ENCODE assay signal across 8 mouse cellular contexts in genomic region chr7:113594363-113594762, GRCm38 (mm10).
DNase-seq lines count a peak whose midpoint lies in the region; ATAC-seq and TF ChIP-seq lines count a peak whose summit lies in the region.

No protein-coding gene starts in this region.

- no peaks in the 10 kb centered on the region for H3K27me3 ChIP-seq in ES-Bruce4 (ENCODE audit: control insufficient read depth, insufficient read depth, low read length, poor library complexity, severe bottlenecking)
- H3K27me3 ChIP-seq in forebrain, postnatal 0 days (ENCODE audit: insufficient read depth, low read length): no peaks in the 10 kb centered on the region
- no peaks in the 10 kb centered on the region for H3K27me3 ChIP-seq in limb, embryonic 13.5 days
- no peaks in the 10 kb centered on the region; the same call in 1 of the 2 replicates for H3K27me3 ChIP-seq in neural tube, embryonic 13.5 days

- no peak overlapping the region for H3K4me2 ChIP-seq in forebrain, postnatal 0 days (ENCODE audit: low read depth)
- no peak overlapping the region for H3K4me2 ChIP-seq in limb, embryonic 13.5 days (replicated peaks)
- H3K4me2 ChIP-seq in neural tube, embryonic 13.5 days: no peak overlapping the region

- H3K4me1 ChIP-seq in ES-Bruce4 (ENCODE audit: control insufficient read depth, insufficient read depth, low read length): no peaks in the 10 kb centered on the region
- H3K4me1 ChIP-seq in forebrain, postnatal 0 days (ENCODE audit: insufficient read depth): no peaks in the 10 kb centered on the region
- no peaks in the 10 kb centered on the region for H3K4me1 ChIP-seq in limb, embryonic 13.5 days
- H3K4me1 ChIP-seq in neural tube, embryonic 13.5 days (replicated peaks): 0 out of 2 replicates have a peak, but pooled peaks cover 2% of the 10 kb centered on the region

- WGBS in forebrain, postnatal 0 days: 0% methylated on average over 3 of the region's 3 CpGs
- WGBS in limb, embryonic 13.5 days: 0% methylated on average over 3 of the region's 3 CpGs
- 0% methylated on average over 3 of the region's 3 CpGs for WGBS in neural tube, embryonic 13.5 days

- TF ChIP-seq POLR2A in ES-Bruce4 (IDR thresholded peaks at IDR 0.05; ENCODE audit: insufficient read depth, low read length): no peak

- H3K27ac ChIP-seq in ES-Bruce4 (ENCODE audit: insufficient read depth, low read length): no peak overlapping the region
- no peak overlapping the region for H3K27ac ChIP-seq in forebrain, postnatal 0 days (ENCODE audit: low read depth, low read length)
- no peak overlapping the region for H3K27ac ChIP-seq in limb, embryonic 13.5 days
- H3K27ac ChIP-seq in neural tube, embryonic 13.5 days (replicated peaks): no peak overlapping the region

- no peaks in the 10 kb centered on the region for H3K36me3 ChIP-seq in ES-Bruce4 (ENCODE audit: control insufficient read depth, insufficient read depth, low read length, poor library complexity, severe bottlenecking)
- no peaks in the 10 kb centered on the region for H3K36me3 ChIP-seq in forebrain, postnatal 0 days (ENCODE audit: insufficient read depth)
- no peaks in the 10 kb centered on the region for H3K36me3 ChIP-seq in limb, embryonic 13.5 days
- no peaks in the 10 kb centered on the region for H3K36me3 ChIP-seq in neural tube, embryonic 13.5 days

- TF ChIP-seq EP300 in ES-Bruce4 (IDR thresholded peaks at IDR 0.05; ENCODE audit: insufficient read depth, low read depth, low read length): no peak

- no peak overlapping the region for H3K9ac ChIP-seq in ES-Bruce4 (ENCODE audit: low read depth, poor library complexity, severe bottlenecking)
- H3K9ac ChIP-seq in forebrain, postnatal 0 days: no peak overlapping the region
- no peak overlapping the region for H3K9ac ChIP-seq in limb, embryonic 13.5 days
- no peak overlapping the region for H3K9ac ChIP-seq in neural tube, embryonic 13.5 days

- no peaks in the 10 kb centered on the region for H3K9me3 ChIP-seq in ES-Bruce4 (replicated peaks; ENCODE audit: control insufficient read depth, insufficient read depth, low read length, poor library complexity, severe bottlenecking)
- H3K9me3 ChIP-seq in forebrain, postnatal 0 days (ENCODE audit: low read length): no peaks in the 10 kb centered on the region
- no peaks in the 10 kb centered on the region for H3K9me3 ChIP-seq in limb, embryonic 13.5 days
- no peaks in the 10 kb centered on the region for H3K9me3 ChIP-seq in neural tube, embryonic 13.5 days

- H3K4me3 ChIP-seq in ES-Bruce4 (ENCODE audit: low read depth, low read length): no peak overlapping the region
- H3K4me3 ChIP-seq in forebrain, postnatal 0 days (ENCODE audit: low read depth, low read length): no peak overlapping the region
- no peak overlapping the region for H3K4me3 ChIP-seq in limb, embryonic 13.5 days
- H3K4me3 ChIP-seq in neural tube, embryonic 13.5 days: no peak overlapping the region

- peak; percentile 74 for TF ChIP-seq CTCF in ES-Bruce4 (IDR thresholded peaks at IDR 0.05; ENCODE audit: low read depth, low read length)
- peak; percentile 74 for TF ChIP-seq CTCF in forebrain, postnatal 0 days (IDR thresholded peaks at IDR 0.05; ENCODE audit: low read depth)

- DNase-seq in 416B (ENCODE audit: low read depth): peak; percentile 77
- peak; percentile 35 for DNase-seq in cerebellum, adult 11 months
- DNase-seq in forebrain, postnatal 0 days: peak; percentile 76
- peak; percentile 84 for DNase-seq in kidney, adult 9 months
- peak; percentile 31 for DNase-seq in thymus, postnatal 4 days

- ATAC-seq in forebrain, postnatal 0 days: 0 out of 2 replicates have a peak, but pooled peaks have one; percentile 23
- peak; percentile 71; the same call in 1 of the 2 replicates for ATAC-seq in limb, embryonic 13.5 days (ENCODE audit: low FRiP score, low read depth)
- peak; percentile 59; the same call in 1 of the 2 replicates for ATAC-seq in neural tube, embryonic 13.5 days (ENCODE audit: low read depth)

Comparison
In these comparisons a context has a peak if more than half of its experiments do, and no peak if none do; other contexts are left out.
1. DNase-seq: peak in every context shown above with its lines; median percentile 84 in kidney, adult 9 months; 77 in 416B; 76 in forebrain, postnatal 0 days; 35 in cerebellum, adult 11 months; 31 in thymus, postnatal 4 days.